Mouse (Mus musculus): ENCODE results near the gene Car5a.

DNA sequence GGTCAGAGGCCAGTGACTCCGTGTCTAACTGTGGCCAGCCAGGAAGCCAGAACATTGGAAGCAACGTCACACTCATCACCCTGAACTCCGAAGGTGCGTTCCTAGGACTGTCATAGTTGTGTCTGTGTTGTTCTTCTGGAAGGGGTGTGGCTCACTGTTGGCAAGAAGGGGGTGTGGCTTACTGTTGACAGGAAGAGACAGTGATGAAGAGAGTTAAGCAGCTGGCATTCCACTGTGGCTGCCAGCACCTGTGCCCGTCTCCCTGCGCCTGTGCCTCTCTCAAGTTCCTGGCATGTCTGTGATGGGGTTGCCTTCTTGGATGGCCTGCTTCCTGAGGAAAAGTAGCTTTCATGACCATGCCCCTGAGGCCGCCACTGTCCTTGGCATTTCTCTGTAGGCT is 46.9 kb upstream of the Car5a start:
- no peak for TF ChIP-seq CTCF (IDR thresholded peaks at IDR 0.05)
- TF ChIP-seq POLR2A (IDR thresholded peaks at IDR 0.05; ENCODE audit: insufficient read depth, low read depth, low read length) = no peak
- TF ChIP-seq EP300 (IDR thresholded peaks at IDR 0.05; ENCODE audit: insufficient read depth, low read depth, low read length) = no peak

Data from heart, adult 2 months (tissue).